Mouse (Mus musculus) heart, embryonic 16.5 days (tissue): ENCODE data around the gene Tenm2. TPM values are rescaled to one million over a fixed set of nuclear protein-coding genes. Genes with fewer than 3 reads are reported as not detected.

Experiments
- ATAC-seq: fragments of 200-750 bp; cut with Nextera tagmentation; replicated peaks from 2 replicates; pipeline ENCODE4 v1.8.0; 2017; ENCODE audit warnings: moderate number of reproducible peaks; ENCODE audit not compliant: insufficient read depth, low FRiP score; ENCODE audit errors: extremely low read depth
- H3K27ac ChIP-seq: fragments of 300-500 bp; sonication (generic); 2 replicates; pipeline ENCODE4 v1.5.1; 2014; ENCODE audit warnings: mild to moderate bottlenecking, low read length, control low read depth, moderate library complexity
- H3K27me3 ChIP-seq: fragments of 300-500 bp; sonication (generic); 2 replicates; pipeline ENCODE4 v1.6.1; 2014; ENCODE audit warnings: low read length, mixed read lengths; ENCODE audit not compliant: control insufficient read depth, insufficient read depth
- H3K36me3 ChIP-seq: fragments of 300-500 bp; sonication (generic); 2 replicates; pipeline ENCODE4 v1.6.1; 2014; ENCODE audit not compliant: control insufficient read depth, insufficient read depth
- H3K4me1 ChIP-seq: fragments of 300-500 bp; sonication (generic); 2 replicates; pipeline ENCODE4 v1.6.1; 2014; ENCODE audit warnings: low read length, mixed read lengths; ENCODE audit not compliant: control insufficient read depth, insufficient read depth
- H3K4me2 ChIP-seq: fragments of 300-500 bp; sonication (generic); 2 replicates; pipeline ENCODE4 v1.6.1; 2014; ENCODE audit warnings: low read depth, mild to moderate bottlenecking, control low read depth, low read length
- H3K4me3 ChIP-seq: fragments of 300-500 bp; sonication (generic); 2 replicates; pipeline ENCODE4 v1.5.1; 2014; ENCODE audit warnings: mild to moderate bottlenecking, control low read depth, low read length
- H3K9ac ChIP-seq: fragments of 300-500 bp; sonication (generic); 2 replicates; pipeline ENCODE4 v1.6.1; 2014; ENCODE audit warnings: low read length, control low read depth
- H3K9me3 ChIP-seq: fragments of 300-500 bp; sonication (generic); replicated peaks from 2 replicates; pipeline ENCODE4 v1.6.1; 2016; ENCODE audit warnings: low read length; ENCODE audit not compliant: control insufficient read depth
- WGBS: fragments of 180-500 bp; shearing (Covaris S2); extraction: QIAGEN DNeasy Blood & Tissue Kit; methylation state at CpG from one replicate; pipeline ENCODE4 v1.1.7; 2014; 5-methylcytosine and 5-hydroxymethylcytosine counted together
- polyA plus RNA-seq: library from polyadenylated mRNA; unstranded; fragments of >200 nt; fragmentation: Nextera tagmentation; extraction: Ambion mirVana; gene quantifications from 2 replicates; pipeline ENCODE4 v1.2.1, GENCODE M21; 2015

Tenm2 gene
- polyA plus RNA-seq, 1 experiment from 2014 or later: 0.71 TPM

GRCm38 (mm10) chr11:36257187-36257586 lies 978.6 kb downstream of the Tenm2 start:
- no peaks in the 10 kb centered on the region for H3K4me1 ChIP-seq
- no peak overlapping the region for H3K4me2 ChIP-seq
- 71% methylated on average over 5 of the region's 5 CpGs for WGBS
- ATAC-seq: no peak
- no peak overlapping the region for H3K4me3 ChIP-seq
- H3K9ac ChIP-seq: no peak overlapping the region
- H3K9me3 ChIP-seq: peaks cover 5% of the 10 kb centered on the region; the same call in 1 of the 2 replicates
- H3K36me3 ChIP-seq: no peaks in the 10 kb centered on the region
- H3K27me3 ChIP-seq: no peaks in the 10 kb centered on the region
- no peak overlapping the region for H3K27ac ChIP-seq

GRCm38 (mm10) chr11:36256747-36257146 lies 979.0 kb downstream of the Tenm2 start:
- no peak for ATAC-seq
- no peak overlapping the region for H3K27ac ChIP-seq
- no peak overlapping the region for H3K9ac ChIP-seq
- peaks cover 5% of the 10 kb centered on the region; the same call in 1 of the 2 replicates for H3K9me3 ChIP-seq
- WGBS: 66% methylated on average over 5 of the region's 5 CpGs
- H3K4me3 ChIP-seq: no peak overlapping the region
- H3K4me2 ChIP-seq: no peak overlapping the region
- no peaks in the 10 kb centered on the region for H3K36me3 ChIP-seq
- H3K27me3 ChIP-seq: no peaks in the 10 kb centered on the region
- H3K4me1 ChIP-seq: no peaks in the 10 kb centered on the region

GRCm38 (mm10) chr11:36254019-36254418 lies 981.7 kb downstream of the Tenm2 start:
- Histone ChIP-seq H3K27me3 (no peaks in the 10 kb centered on the region), H3K4me2 (no peak overlapping the region), H3K36me3 (no peaks in the 10 kb centered on the region), H3K9ac (no peak overlapping the region), H3K9me3 (peaks cover 5% of the 10 kb centered on the region; the same call in 1 of the 2 replicates), H3K4me1 (no peaks in the 10 kb centered on the region), H3K27ac (no peak overlapping the region), H3K4me3 (no peak overlapping the region)
- ATAC-seq: no peak
- WGBS: 81% methylated on average over 2 of the region's 2 CpGs

- Histone ChIP-seq H3K27ac (no peak overlapping the region), H3K36me3 (no peaks in the 10 kb centered on the region)
- ATAC-seq: no peak
Observed at GRCm38 (mm10) chr11:36250111-36250510, 985.7 kb downstream of the Tenm2 start.

GRCm38 (mm10) chr11:36246152-36246551 lies 989.6 kb downstream of the Tenm2 start:
- WGBS: 77% methylated on average over 3 of the region's 3 CpGs
- ATAC-seq: no peak

More at GRCm38 (mm10) chr11:36250111-36250510, 985.7 kb downstream of the Tenm2 start:
- no peak overlapping the region for H3K4me2 ChIP-seq
- no peaks in the 10 kb centered on the region for H3K27me3 ChIP-seq
- no peak overlapping the region for H3K9ac ChIP-seq
- H3K4me3 ChIP-seq: no peak overlapping the region
- H3K9me3 ChIP-seq: peaks cover 5% of the 10 kb centered on the region; the same call in 1 of the 2 replicates
- no peaks in the 10 kb centered on the region for H3K4me1 ChIP-seq
- 29% methylated on average over 7 of the region's 7 CpGs for WGBS

GRCm38 (mm10) chr11:36244491-36244882 lies 991.3 kb downstream of the Tenm2 start:
- H3K4me2 ChIP-seq: no peak overlapping the region
- no peak for ATAC-seq
- no peak overlapping the region for H3K27ac ChIP-seq
- H3K4me3 ChIP-seq: no peak overlapping the region
- no peaks in the 10 kb centered on the region for H3K4me1 ChIP-seq
- no peak overlapping the region for H3K9ac ChIP-seq
- no peaks in the 10 kb centered on the region for H3K9me3 ChIP-seq
- H3K36me3 ChIP-seq: no peaks in the 10 kb centered on the region
- 80% methylated on average over 11 of the region's 11 CpGs for WGBS
- no peaks in the 10 kb centered on the region for H3K27me3 ChIP-seq

More at GRCm38 (mm10) chr11:36246152-36246551, 989.6 kb downstream of the Tenm2 start:
- no peak overlapping the region for H3K4me2 ChIP-seq
- no peak overlapping the region for H3K4me3 ChIP-seq
- no peak overlapping the region for H3K27ac ChIP-seq
- H3K27me3 ChIP-seq: no peaks in the 10 kb centered on the region
- H3K36me3 ChIP-seq: no peaks in the 10 kb centered on the region
- no peaks in the 10 kb centered on the region for H3K9me3 ChIP-seq
- H3K4me1 ChIP-seq: no peaks in the 10 kb centered on the region
- no peak overlapping the region for H3K9ac ChIP-seq

GRCm38 (mm10) chr11:36243747-36244490 lies 991.8 kb downstream of the Tenm2 start:
- H3K27ac ChIP-seq: no peak overlapping the region
- 65% methylated on average over 18 of the region's 18 CpGs for WGBS
- no peak for ATAC-seq
- H3K4me2 ChIP-seq: no peak overlapping the region
- no peaks in the 10 kb centered on the region for H3K9me3 ChIP-seq
- H3K9ac ChIP-seq: no peak overlapping the region
- H3K27me3 ChIP-seq: no peaks in the 10 kb centered on the region
- H3K36me3 ChIP-seq: no peaks in the 10 kb centered on the region
- no peaks in the 10 kb centered on the region for H3K4me1 ChIP-seq
- no peak overlapping the region for H3K4me3 ChIP-seq

- no peak for ATAC-seq
- H3K27me3 ChIP-seq: no peaks in the 10 kb centered on the region
- H3K4me1 ChIP-seq: peaks cover 3% of the 10 kb centered on the region; the same call in 1 of the 2 replicates
- H3K4me2 ChIP-seq: no peak overlapping the region
- H3K27ac ChIP-seq: no peak overlapping the region
- no peak overlapping the region for H3K9ac ChIP-seq
- H3K9me3 ChIP-seq: no peaks in the 10 kb centered on the region
- H3K4me3 ChIP-seq: no peak overlapping the region
- H3K36me3 ChIP-seq: no peaks in the 10 kb centered on the region
- 67% methylated on average over 9 of the region's 9 CpGs for WGBS
Observed at GRCm38 (mm10) chr11:36238890-36239289, 996.9 kb downstream of the Tenm2 start.

GRCm38 (mm10) chr11:36228654-36229053 lies 1007.1 kb downstream of the Tenm2 start:
- no peaks in the 10 kb centered on the region for H3K4me1 ChIP-seq
- H3K9ac ChIP-seq: no peak overlapping the region
- no peaks in the 10 kb centered on the region for H3K36me3 ChIP-seq
- H3K9me3 ChIP-seq: no peaks in the 10 kb centered on the region
- H3K27me3 ChIP-seq: no peaks in the 10 kb centered on the region
- no peak overlapping the region for H3K4me3 ChIP-seq
- ATAC-seq: no peak
- H3K27ac ChIP-seq: no peak overlapping the region
- 86% methylated on average over 11 of the region's 11 CpGs for WGBS
- H3K4me2 ChIP-seq: no peak overlapping the region
